Mouse (Mus musculus): ENCODE data around the gene Ccnb2.

DNA sequence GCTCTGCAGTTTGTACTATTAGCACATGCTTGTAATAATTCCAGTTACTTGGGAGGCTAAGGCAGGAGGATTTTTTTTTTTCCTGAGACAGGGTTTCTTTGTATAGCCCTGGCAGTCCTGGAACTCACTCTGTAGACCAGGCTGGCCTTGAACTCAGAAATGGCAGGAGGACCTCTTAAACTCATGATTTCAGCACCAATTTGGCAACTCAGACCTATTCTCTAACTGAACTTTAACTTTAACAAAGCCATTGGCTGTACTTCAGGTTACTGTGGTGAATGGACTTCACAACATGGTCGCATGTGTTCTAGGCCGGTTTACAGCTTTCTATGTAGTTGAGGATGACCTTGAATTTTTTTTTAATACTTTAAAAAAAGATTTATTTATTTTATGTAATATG, 1.3 kb upstream of the Ccnb2 start:
- TF ChIP-seq CTCF (IDR thresholded peaks at IDR 0.05; ENCODE audit: low read depth, low read length): no peak
- TF ChIP-seq POLR2A (IDR thresholded peaks at IDR 0.05; ENCODE audit: insufficient read depth, low read length): no peak
